ENCODE assay signal across 7 mouse cellular contexts in the genomic region with DNA sequence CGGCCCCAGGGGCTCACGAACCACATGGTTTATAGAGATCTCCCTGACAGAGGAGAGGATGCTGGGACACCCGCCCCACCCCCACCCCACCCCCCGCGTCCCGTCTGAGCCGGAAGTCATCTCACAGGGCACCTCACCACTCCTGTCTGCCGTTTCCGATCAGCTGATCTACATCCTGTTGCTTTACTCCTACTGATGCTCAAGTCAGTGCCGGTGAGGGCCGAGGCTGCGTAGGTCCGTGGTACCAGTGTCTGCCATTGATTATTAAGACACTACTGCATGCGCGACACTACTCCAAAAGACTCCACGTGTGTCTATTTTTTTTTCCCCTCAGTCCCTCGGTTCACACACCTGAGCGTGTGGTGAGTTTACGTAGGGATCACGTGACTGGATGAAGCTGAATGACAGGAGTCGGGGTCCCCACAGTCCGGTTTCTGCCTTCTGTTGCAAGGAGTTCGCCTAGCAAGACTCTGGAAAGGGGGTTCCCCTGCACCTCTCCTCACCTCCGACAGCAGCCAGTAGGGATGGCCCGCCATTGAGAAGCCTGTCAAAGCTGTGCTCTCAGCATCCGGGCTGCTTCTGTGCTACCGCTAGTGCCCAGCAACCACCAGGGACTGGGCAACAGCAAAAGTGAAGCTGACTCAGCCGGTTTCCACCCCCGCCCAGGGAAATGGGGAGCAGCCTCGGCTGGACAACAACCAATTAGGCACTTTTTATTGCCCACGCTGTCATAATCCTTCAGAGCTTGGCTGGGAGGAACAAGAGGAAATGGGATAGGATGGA. TPM values are rescaled to one million over a fixed set of nuclear protein-coding genes. Genes with fewer than 3 reads are reported as not detected.
DNase-seq lines count a peak whose midpoint lies in the region; ATAC-seq and TF ChIP-seq lines count a peak whose summit lies in the region.

No protein-coding gene starts in this region.

- 5% methylated on average over 31 of the region's 31 CpGs for WGBS in lung, embryonic 14.5 days
- WGBS in hindbrain, embryonic 11.5 days, result 9% methylated on average over 31 of the region's 31 CpGs

- H3K4me3 ChIP-seq in lung, embryonic 14.5 days (ENCODE audit: low read depth, low read length), result peak overlapping the region; percentile 23
- H3K4me3 ChIP-seq in hindbrain, embryonic 11.5 days (ENCODE audit: low read depth, low read length), result no peak overlapping the region

- peak overlapping the region; percentile 59 for H3K4me2 ChIP-seq in lung, embryonic 14.5 days
- peak overlapping the region; percentile 38 for H3K4me2 ChIP-seq in hindbrain, embryonic 11.5 days (replicated peaks; ENCODE audit: low read depth, low read length)

- H3K4me1 ChIP-seq in lung, embryonic 14.5 days (ENCODE audit: insufficient read depth), result peaks cover 13% of the 10 kb centered on the region; the same call in 1 of the 2 replicates
- H3K4me1 ChIP-seq in hindbrain, embryonic 11.5 days (replicated peaks; ENCODE audit: control insufficient read depth, insufficient read depth, low read length), result no peaks in the 10 kb centered on the region

- no peak for TF ChIP-seq CTCF in lung, embryonic 14.5 days (IDR thresholded peaks at IDR 0.05; ENCODE audit: low read depth)

- H3K27ac ChIP-seq in lung, embryonic 14.5 days (ENCODE audit: low read depth), result no peak overlapping the region
- H3K27ac ChIP-seq in hindbrain, embryonic 11.5 days (ENCODE audit: low read depth, low read length), result no peak overlapping the region

- DNase-seq in lung, embryonic 14.5 days, result peak; percentile 47
- no peak for DNase-seq in lung, postnatal 14 days
- peak; percentile 29 for DNase-seq in hindbrain, embryonic 11.5 days (ENCODE audit: low spot score)
- DNase-seq in lung, postnatal 10 days, result peak; percentile 54
- peak; percentile 92 for DNase-seq in splenic B cell, adult 2 months (ENCODE audit: low read depth, low spot score)
- DNase-seq in layer of hippocampus, postnatal 25 days (ENCODE audit: extremely low spot score in 1 of 2, low spot score in 1 of 2), result no peak

- no peaks in the 10 kb centered on the region for H3K9me3 ChIP-seq in lung, embryonic 14.5 days (ENCODE audit: low read depth, low read length)
- H3K9me3 ChIP-seq in hindbrain, embryonic 11.5 days (ENCODE audit: control insufficient read depth, low read length), result no peaks in the 10 kb centered on the region

- peak overlapping the region; percentile 6; the same call in 1 of the 2 replicates for H3K9ac ChIP-seq in lung, embryonic 14.5 days
- H3K9ac ChIP-seq in hindbrain, embryonic 11.5 days (ENCODE audit: low read depth, low read length), result no peak overlapping the region

- no peaks in the 10 kb centered on the region for H3K36me3 ChIP-seq in lung, embryonic 14.5 days (ENCODE audit: insufficient read depth)
- no peaks in the 10 kb centered on the region for H3K36me3 ChIP-seq in hindbrain, embryonic 11.5 days (ENCODE audit: control insufficient read depth, insufficient read depth, low read length)
- no peaks in the 10 kb centered on the region for H3K36me3 ChIP-seq in splenic B cell, adult 2 months (ENCODE audit: control insufficient read depth, insufficient read depth, low read length, poor library complexity, severe bottlenecking)

- ATAC-seq in lung, embryonic 14.5 days (ENCODE audit: insufficient read depth), result no peak; the same call in 1 of the 2 replicates
- ATAC-seq in activated CD4-positive, CD25-positive, alpha-beta regulatory T cell, adult 4 months, result peak; percentile 89
- ATAC-seq in hindbrain, embryonic 11.5 days (ENCODE audit: low FRiP score), result no peak

- no peaks in the 10 kb centered on the region for H3K27me3 ChIP-seq in lung, embryonic 14.5 days (ENCODE audit: insufficient read depth, low read length)
- H3K27me3 ChIP-seq in hindbrain, embryonic 11.5 days (ENCODE audit: control insufficient read depth, insufficient read depth, low read length), result peaks cover 16% of the 10 kb centered on the region
- no peaks in the 10 kb centered on the region for H3K27me3 ChIP-seq in splenic B cell, adult 2 months (ENCODE audit: control insufficient read depth, insufficient read depth, low read length, poor library complexity, severe bottlenecking)

RNA-seq across cellular contexts. Expression of gene Sp2, which starts 5.3 kb away (rescaled TPM):
- polyA plus RNA-seq in lung, embryonic 14.5 days (2014; fragmentation: Nextera tagmentation; extraction: Ambion mirVana), result 22.3 and 23.7 TPM in 2 replicates
- 10 to 100 TPM; 22.5 to 26.6 TPM for polyA plus RNA-seq in activated CD4-positive, CD25-positive, alpha-beta regulatory T cell, adult 4 months (2017; shearing (Covaris generic))
- polyA plus RNA-seq in hindbrain, embryonic 11.5 days (2014; fragmentation: Nextera tagmentation; extraction: Ambion mirVana), result 17.8 and 22.1 TPM in 2 replicates
- 10 to 100 TPM; 12.8 to 15.0 TPM for total RNA-seq in layer of hippocampus, postnatal 25 days (2021)

RNA-seq across cellular contexts. Expression of gene Sp6, which starts 25.1 kb away (rescaled TPM):
- 0.22 and 0.43 TPM in 2 replicates for polyA plus RNA-seq in lung, embryonic 14.5 days (2014; fragmentation: Nextera tagmentation; extraction: Ambion mirVana)
- polyA plus RNA-seq in activated CD4-positive, CD25-positive, alpha-beta regulatory T cell, adult 4 months (2017; shearing (Covaris generic)), result not detected
- 0.07 TPM in 1 of 2 replicates, not detected in the other for polyA plus RNA-seq in hindbrain, embryonic 11.5 days (2014; fragmentation: Nextera tagmentation; extraction: Ambion mirVana)
- 1 to 10 TPM in 1 of 2 experiments, under 1 TPM in 1; 0.86 to 1.8 TPM for total RNA-seq in layer of hippocampus, postnatal 25 days (2021)

RNA-seq across cellular contexts. Expression of gene Scrn2, which starts 41.7 kb away (rescaled TPM):
- polyA plus RNA-seq in lung, embryonic 14.5 days (2014; fragmentation: Nextera tagmentation; extraction: Ambion mirVana), result 24.5 and 30.2 TPM in 2 replicates
- polyA plus RNA-seq in activated CD4-positive, CD25-positive, alpha-beta regulatory T cell, adult 4 months (2017; shearing (Covaris generic)), result 10 to 100 TPM in 1 of 2 experiments, 1 to 10 TPM in 1; 5.4 to 10.6 TPM
- polyA plus RNA-seq in hindbrain, embryonic 11.5 days (2014; fragmentation: Nextera tagmentation; extraction: Ambion mirVana), result 19.4 and 21.7 TPM in 2 replicates
- 1 to 10 TPM; 4.0 to 4.2 TPM for total RNA-seq in layer of hippocampus, postnatal 25 days (2021)

RNA-seq across cellular contexts. Expression of gene Pnpo, which starts 44.3 kb away (rescaled TPM):
- polyA plus RNA-seq in lung, embryonic 14.5 days (2014; fragmentation: Nextera tagmentation; extraction: Ambion mirVana), result 18.4 and 19.5 TPM in 2 replicates
- 10 to 100 TPM; 25.6 to 33.4 TPM for polyA plus RNA-seq in activated CD4-positive, CD25-positive, alpha-beta regulatory T cell, adult 4 months (2017; shearing (Covaris generic))
- 26.0 and 29.5 TPM in 2 replicates for polyA plus RNA-seq in hindbrain, embryonic 11.5 days (2014; fragmentation: Nextera tagmentation; extraction: Ambion mirVana)
- total RNA-seq in layer of hippocampus, postnatal 25 days (2021), result 10 to 100 TPM; 35.1 to 37.9 TPM

RNA-seq across cellular contexts. Expression of gene Lrrc46, which starts 53.1 kb away (rescaled TPM):
- 1.1 and 1.5 TPM in 2 replicates for polyA plus RNA-seq in lung, embryonic 14.5 days (2014; fragmentation: Nextera tagmentation; extraction: Ambion mirVana)
- not detected for polyA plus RNA-seq in activated CD4-positive, CD25-positive, alpha-beta regulatory T cell, adult 4 months (2017; shearing (Covaris generic))
- polyA plus RNA-seq in hindbrain, embryonic 11.5 days (2014; fragmentation: Nextera tagmentation; extraction: Ambion mirVana), result 5.3 and 7.0 TPM in 2 replicates
- total RNA-seq in layer of hippocampus, postnatal 25 days (2021), result 1 to 10 TPM in 1 of 2 experiments, under 1 TPM in 1; 0.74 to 1.0 TPM

Comparison
In these comparisons a context has a peak if more than half of its experiments do, and no peak if none do; other contexts are left out.
1. DNase-seq: peak in lung, embryonic 14.5 days (single experiment), hindbrain, embryonic 11.5 days (single experiment), lung, postnatal 10 days (single experiment) and splenic B cell, adult 2 months (single experiment); none in lung, postnatal 14 days (single experiment) and layer of hippocampus, postnatal 25 days (0 of 2).